Mouse (Mus musculus): Measurements from ENCODE around the gene Lmod3. TPM values are rescaled to one million over a fixed set of nuclear protein-coding genes. Genes with fewer than 3 reads are reported as not detected.

The Lmod3 gene
- total RNA-seq, 2 experiments from 2014 or later, result 156 to 173 TPM

DNA sequence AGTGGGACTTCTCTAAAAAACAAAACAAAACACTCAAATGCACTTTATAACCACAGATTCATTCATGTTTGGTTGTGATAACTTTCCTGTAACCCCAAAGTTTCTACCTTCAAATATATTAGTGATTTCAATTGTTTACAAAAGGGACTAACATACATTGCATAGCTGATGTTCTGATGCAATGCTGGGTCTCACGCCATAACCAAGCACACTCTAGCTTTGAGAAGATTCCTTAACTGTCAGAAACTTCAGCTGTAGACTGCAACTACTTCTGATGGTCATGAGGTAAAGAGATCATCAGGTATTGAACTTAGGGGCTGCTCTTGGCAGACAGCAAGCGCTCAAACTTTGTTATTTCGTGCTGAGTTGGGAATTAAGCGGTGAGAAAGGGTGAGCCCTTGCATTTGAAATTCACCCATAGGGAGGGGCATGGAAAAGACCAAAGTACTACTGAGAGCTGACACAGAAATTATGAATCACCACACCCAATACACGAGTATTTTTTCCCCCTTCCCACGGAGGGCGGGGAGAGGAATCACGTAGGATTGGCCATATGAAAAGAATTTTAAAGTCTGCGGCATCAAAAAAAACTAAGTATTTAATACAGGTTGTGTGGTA is 48.2 kb downstream of the Lmod3 start:
- no peak for DNase-seq (ENCODE audit: low spot score in 2 of 2)

DNA sequence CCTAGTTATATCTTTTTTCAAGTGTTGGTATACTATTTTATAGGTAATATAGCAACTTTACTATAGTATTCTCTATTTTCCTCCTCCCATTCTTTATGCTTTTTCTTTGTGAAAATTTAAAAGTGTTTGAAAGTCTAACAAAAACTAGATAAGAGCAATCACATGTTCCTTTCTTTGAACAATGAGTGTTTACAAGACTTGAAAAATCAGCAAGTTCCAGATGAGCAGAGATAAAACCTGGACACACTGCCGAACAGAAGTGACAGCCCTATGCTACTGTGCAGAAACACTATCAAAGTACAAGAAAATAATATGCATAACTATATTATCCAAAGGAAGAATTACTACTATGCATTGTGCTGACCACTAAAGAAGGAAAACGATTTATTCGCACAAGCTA is 50.1 kb downstream of the Lmod3 start:
- no peak for DNase-seq (ENCODE audit: low spot score in 2 of 2)

DNA sequence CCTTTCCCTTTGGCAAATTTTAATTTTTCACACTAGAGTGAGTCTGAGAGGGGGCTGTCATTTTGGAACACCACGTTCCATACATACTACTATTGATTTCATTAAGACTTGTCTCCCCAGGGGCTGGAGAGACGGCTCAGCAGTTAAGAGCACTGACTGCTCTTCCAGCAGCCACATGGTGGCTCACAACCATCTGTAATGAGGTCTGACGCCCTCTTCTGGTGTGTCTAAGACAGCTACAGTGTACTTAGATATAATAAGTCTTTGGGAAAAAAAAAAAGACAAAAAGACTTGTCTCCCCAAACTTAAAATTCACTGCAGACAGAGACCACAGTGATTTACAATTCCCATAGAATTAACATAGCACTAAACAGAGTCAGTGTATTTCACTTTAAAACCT is 52.1 kb downstream of the Lmod3 start:
- DNase-seq (ENCODE audit: low spot score in 2 of 2), result no peak

Other genes starting within 250 kb of the Lmod3 start
- gene Fam19a4, start 192.3 kb downstream of the Lmod3 start, total RNA-seq (2021), result under 1 TPM; 0.12 to 0.29 TPM
- gene Eogt, start 103.6 kb downstream of the Lmod3 start, total RNA-seq (2021), result 10 to 100 TPM in 1 of 2 experiments, 1 to 10 TPM in 1; 9.9 to 13.6 TPM
- 10 to 100 TPM; 35.0 to 40.4 TPM for gene Tmf1, start 73.6 kb downstream of the Lmod3 start, total RNA-seq (2021)
- 10 to 100 TPM; 60.1 to 71.6 TPM for gene Uba3, start 47.1 kb downstream of the Lmod3 start, total RNA-seq (2021)
- gene Arl6ip5, start 42.1 kb downstream of the Lmod3 start, total RNA-seq (2021), result 100 to 1,000 TPM; 307 to 318 TPM